Mouse (Mus musculus) C2C12 (cell line): ENCODE results near the gene Fcnb. TPM values are rescaled to one million over a fixed set of nuclear protein-coding genes. Genes with fewer than 3 reads are reported as not detected.

Experiments
- H3K27me3 ChIP-seq: one replicate; pipeline ENCODE4 v1.6.1; 2011; ENCODE audit not compliant: control insufficient read depth, insufficient read depth, insufficient read length
- H3K36me3 ChIP-seq: one replicate; pipeline ENCODE4 v1.6.1; 2011; ENCODE audit not compliant: control insufficient read depth, insufficient read depth
- H3K4me3 ChIP-seq: one replicate; pipeline ENCODE4 v1.5.1; 2011; ENCODE audit warnings: mild to moderate bottlenecking, control low read depth; ENCODE audit not compliant: poor library complexity, insufficient read depth, severe bottlenecking
- H3K79me2 ChIP-seq: one replicate; pipeline ENCODE4 v1.6.1; 2011; ENCODE audit not compliant: control insufficient read depth, insufficient read depth
- H3K79me3 ChIP-seq: one replicate; pipeline ENCODE4 v1.6.1; 2011; ENCODE audit warnings: low read depth, control low read depth
- H3ac ChIP-seq: one replicate; pipeline ENCODE3; 2011; ENCODE audit warnings: low read depth; ENCODE audit not compliant: control insufficient read depth, insufficient read length
- CEBPB ChIP-seq: IDR thresholded peaks from one replicate; pipeline ENCODE4 v1.6.1; 2011; ENCODE audit warnings: low read depth, mild to moderate bottlenecking, control low read depth, moderate library complexity
- CTCF ChIP-seq: IDR thresholded peaks from one replicate; pipeline ENCODE4 v1.5.1; 2011; ENCODE audit not compliant: control insufficient read depth, insufficient read depth, insufficient read length
- FOSL1 ChIP-seq: IDR thresholded peaks from one replicate; pipeline ENCODE4 v1.8.0; 2011; ENCODE audit warnings: mild to moderate bottlenecking, low read length; ENCODE audit not compliant: poor library complexity, insufficient read depth, severe bottlenecking
- MAX ChIP-seq: IDR thresholded peaks from one replicate; pipeline ENCODE4 v1.6.1; 2011; ENCODE audit warnings: mild to moderate bottlenecking, control low read depth
- MYOD1 ChIP-seq: IDR thresholded peaks from one replicate; pipeline ENCODE4 v1.6.1; 2011; ENCODE audit warnings: low read depth; ENCODE audit not compliant: control insufficient read depth, insufficient read length
- MYOG ChIP-seq: IDR thresholded peaks from one replicate; pipeline ENCODE4 v1.6.1; 2011; ENCODE audit not compliant: control insufficient read depth, insufficient read length; ENCODE audit errors: extremely low read depth
- USF1 ChIP-seq: IDR thresholded peaks from one replicate; pipeline ENCODE4 v1.6.1; 2011; ENCODE audit warnings: low read depth, mild to moderate bottlenecking, control low read depth, moderate library complexity
- polyA plus RNA-seq: library from polyadenylated mRNA; unstranded; fragments of >200 nt; fragmentation: generic; extraction: Trizol; gene quantifications from one replicate; pipeline ENCODE4 v1.2.1, GENCODE M21; 2012; ENCODE audit warnings: missing spikeins

Fcnb gene
- polyA plus RNA-seq, 1 experiment, result not detected

DNA sequence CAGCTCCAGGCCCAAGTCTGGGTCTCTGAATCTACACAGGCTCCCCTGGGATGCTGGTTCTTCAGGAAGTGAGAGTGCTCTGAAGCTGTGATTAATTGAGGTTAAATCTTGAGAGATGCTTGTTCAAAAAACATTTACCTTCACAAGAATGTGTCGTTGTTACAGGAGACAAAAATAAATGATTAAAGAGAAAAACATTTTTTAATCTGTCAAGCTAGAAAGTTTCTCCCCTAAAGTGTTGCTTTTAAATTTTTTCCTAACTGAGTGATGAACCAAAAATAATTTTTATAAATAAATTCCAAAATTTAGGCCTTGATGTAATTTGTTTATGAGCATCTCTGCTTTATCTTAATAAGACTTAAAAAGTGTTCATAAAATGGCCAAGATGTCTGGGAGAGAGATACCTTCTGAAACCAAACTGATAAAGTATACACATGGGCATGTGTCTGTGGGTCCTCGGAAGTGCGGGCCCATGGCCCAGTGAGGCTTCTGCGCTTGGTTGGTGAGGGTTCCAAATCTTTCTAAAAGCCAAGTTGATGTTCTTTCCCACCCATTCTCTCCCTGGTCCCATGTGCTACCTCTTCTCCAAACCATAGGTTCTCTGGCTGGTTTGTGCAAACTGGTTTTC, 20.9 kb downstream of the Fcnb start:
- Histone ChIP-seq H3K27me3 (peaks cover 37% of the 10 kb centered on the region), H3K79me2 (no peaks in the 10 kb centered on the region), H3K4me3 (no peak overlapping the region), H3K36me3 (no peaks in the 10 kb centered on the region), H3ac (no peak overlapping the region), H3K79me3 (no peaks in the 10 kb centered on the region)
- no peak for TF ChIP-seq CTCF
- TF ChIP-seq CEBPB, result no peak
- TF ChIP-seq USF1, result no peak
- TF ChIP-seq MYOD1, result no peak

DNA sequence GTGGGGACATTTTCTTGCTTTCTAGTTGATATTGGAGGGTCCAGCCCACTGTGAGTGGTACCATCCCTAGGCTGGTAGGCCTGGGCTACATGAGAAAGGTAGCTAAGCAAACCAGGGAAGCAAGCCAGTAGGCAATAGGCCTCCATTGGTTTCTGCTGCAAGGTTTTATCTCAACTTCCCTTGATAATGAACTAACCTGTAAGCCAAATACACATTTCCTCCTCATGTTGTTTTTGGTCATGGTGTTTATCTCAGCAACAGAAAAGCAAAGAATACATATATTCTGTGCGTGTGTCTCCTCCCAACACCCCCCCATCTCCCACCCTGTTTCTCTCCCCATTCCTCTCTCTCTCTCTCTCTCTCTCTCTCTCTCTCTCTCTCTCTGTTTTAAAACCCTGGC, 24.8 kb downstream of the Fcnb start:
- Histone ChIP-seq H3K4me3 (no peak overlapping the region), H3K79me3 (no peaks in the 10 kb centered on the region), H3ac (no peak overlapping the region), H3K27me3 (peaks cover 21% of the 10 kb centered on the region), H3K36me3 (no peaks in the 10 kb centered on the region), H3K79me2 (no peaks in the 10 kb centered on the region)
- TF ChIP-seq CTCF, result no peak
- TF ChIP-seq MAX, result no peak
- no peak for TF ChIP-seq USF1
- no peak for TF ChIP-seq MYOG
- TF ChIP-seq CEBPB, result no peak
- TF ChIP-seq MYOD1, result no peak

DNA sequence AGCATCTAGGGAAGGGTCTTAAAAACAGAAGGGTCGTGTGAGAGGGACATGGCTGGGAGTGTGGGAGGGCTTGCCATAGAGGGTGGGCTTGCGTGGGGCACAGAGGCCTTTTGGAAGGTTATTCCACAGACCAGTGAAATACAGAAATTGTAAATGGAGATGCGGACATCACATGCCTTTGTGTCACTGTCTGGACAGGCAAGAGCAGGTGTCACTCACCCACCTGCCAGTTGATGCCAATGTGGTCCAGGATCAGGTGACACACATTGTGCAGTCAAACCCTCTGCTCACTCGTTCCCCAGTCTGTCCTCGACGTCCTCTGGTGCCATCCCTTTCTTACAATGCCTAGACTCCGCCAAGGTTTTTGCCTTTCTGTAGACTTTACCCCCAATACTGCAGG, 37.6 kb downstream of the Fcnb start:
- Histone ChIP-seq H3K79me3 (no peaks in the 10 kb centered on the region), H3K27me3 (peaks cover 13% of the 10 kb centered on the region), H3K4me3 (no peak overlapping the region), H3K36me3 (no peaks in the 10 kb centered on the region), H3ac (no peak overlapping the region), H3K79me2 (no peaks in the 10 kb centered on the region)
- TF ChIP-seq MYOD1 (peak; percentile 51), USF1 (no peak)

DNA sequence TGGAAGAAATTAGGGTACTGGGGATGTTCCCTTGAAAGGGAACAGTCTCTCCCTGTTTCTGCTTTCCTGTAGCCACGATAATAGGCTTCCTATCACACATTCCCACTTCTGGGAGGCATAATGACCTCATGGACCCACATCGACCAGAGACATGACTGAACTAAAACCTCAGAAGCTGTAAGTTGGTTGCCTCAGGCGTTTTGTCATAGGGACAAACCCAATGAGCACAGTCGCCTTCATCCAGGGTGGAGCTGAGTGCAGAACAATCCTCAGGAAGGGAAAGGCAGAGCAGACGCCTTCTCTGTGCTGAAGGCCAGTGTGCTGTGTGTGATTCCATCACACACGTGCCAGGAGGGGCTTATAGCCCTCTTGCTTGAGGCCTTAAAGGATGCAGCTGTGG, 38.4 kb downstream of the Fcnb start:
- H3K27me3 ChIP-seq, result peaks cover 11% of the 10 kb centered on the region

DNA sequence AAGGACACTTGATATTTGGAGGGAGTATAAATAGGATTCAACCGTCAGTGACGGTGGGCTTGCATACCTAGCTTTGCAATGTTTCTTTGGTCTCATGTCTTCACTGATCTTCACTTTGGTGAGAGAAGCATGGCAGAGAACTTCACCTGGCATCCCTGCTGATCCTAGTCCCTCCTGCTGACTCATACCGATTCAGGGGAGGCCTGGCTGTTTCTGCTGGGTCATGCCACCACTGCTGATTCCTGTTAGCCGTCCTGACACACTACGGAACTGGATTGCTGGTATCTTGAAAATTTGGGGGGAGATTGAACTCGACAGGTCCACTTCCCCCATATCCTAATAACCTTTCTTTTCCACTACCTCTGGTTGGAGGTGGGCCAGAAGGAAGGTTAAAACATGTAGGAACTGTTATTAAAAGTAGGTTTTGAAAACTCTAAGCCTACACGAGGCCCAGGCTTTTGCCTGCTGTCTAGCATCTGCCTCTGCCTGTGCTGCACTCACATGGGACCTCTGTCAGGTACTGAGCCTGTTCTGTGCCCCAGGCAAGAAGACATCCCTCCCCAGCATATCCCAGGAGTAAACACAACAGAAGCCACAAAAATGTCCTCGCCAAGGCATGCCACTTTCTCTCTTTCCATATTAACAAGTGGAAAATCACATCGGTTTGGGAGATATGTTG, 39.6 kb downstream of the Fcnb start:
- H3K36me3 ChIP-seq, result no peaks in the 10 kb centered on the region
- H3K79me3 ChIP-seq, result no peaks in the 10 kb centered on the region
- H3K27me3 ChIP-seq, result peaks cover 2% of the 10 kb centered on the region
- no peak overlapping the region for H3K4me3 ChIP-seq
- H3K79me2 ChIP-seq, result no peaks in the 10 kb centered on the region
- TF ChIP-seq FOSL1, result no peak
- no peak for TF ChIP-seq USF1
- no peak for TF ChIP-seq MYOG
- no peak for TF ChIP-seq MYOD1
- TF ChIP-seq MAX, result no peak
- TF ChIP-seq CEBPB, result no peak
- TF ChIP-seq CTCF, result no peak
- no peak overlapping the region for H3ac ChIP-seq

More for the DNA sequence above, 38.4 kb downstream of the Fcnb start:
- Histone ChIP-seq H3K4me3 (no peak overlapping the region), H3K79me3 (no peaks in the 10 kb centered on the region), H3K36me3 (no peaks in the 10 kb centered on the region), H3ac (no peak overlapping the region), H3K79me2 (no peaks in the 10 kb centered on the region)
- no peak for TF ChIP-seq CEBPB
- TF ChIP-seq FOSL1, result no peak
- no peak for TF ChIP-seq USF1
- no peak for TF ChIP-seq MAX
- TF ChIP-seq CTCF, result no peak
- no peak for TF ChIP-seq MYOD1
- no peak for TF ChIP-seq MYOG

DNA sequence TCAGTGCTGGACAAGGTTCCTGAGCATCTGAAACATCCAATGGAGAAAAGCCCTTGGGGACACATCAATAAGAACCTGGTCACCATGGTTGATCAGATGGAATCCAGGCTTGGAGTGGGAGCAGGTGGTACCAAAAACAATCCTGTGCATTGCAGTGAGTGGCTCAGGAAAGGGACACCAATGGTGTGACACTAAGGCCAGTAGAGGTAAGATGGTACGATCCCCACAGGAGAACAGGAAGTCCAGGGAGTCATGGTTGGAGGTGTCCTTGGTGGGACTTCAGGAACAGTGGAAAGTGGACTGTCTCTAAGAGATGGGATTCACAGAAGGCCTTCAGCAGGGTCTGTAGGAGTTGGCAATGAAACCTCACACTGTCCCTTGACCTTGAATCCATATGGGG, 44.2 kb downstream of the Fcnb start:
- TF ChIP-seq MYOD1 (no peak), USF1 (no peak), FOSL1 (no peak), CEBPB (no peak), MYOG (no peak), MAX (no peak)
- no peak overlapping the region for H3ac ChIP-seq
- H3K79me3 ChIP-seq, result no peaks in the 10 kb centered on the region
- H3K36me3 ChIP-seq, result peaks cover 34% of the 10 kb centered on the region
- H3K79me2 ChIP-seq, result no peaks in the 10 kb centered on the region
- H3K4me3 ChIP-seq, result no peak overlapping the region
- H3K27me3 ChIP-seq, result no peaks in the 10 kb centered on the region
